Mouse (Mus musculus): ENCODE measurements around the gene Speer4d.
"Not testable (repeated sequence)": the region's sequence is repeated elsewhere in the genome, so short reads cannot be mapped to it uniquely, and the experiment has no call there.

GRCm38 (mm10) chr5:15606677-15607076 lies 12.2 kb upstream of the Speer4d start:
- not testable (repeated sequence) for TF ChIP-seq CTCF, EP300 (IDR thresholded peaks at IDR 0.05; ENCODE audit: low read depth)

Data from liver, postnatal 0 days (tissue).